Mouse (Mus musculus) left cerebral cortex, adult 9 months (tissue): ENCODE data around the gene Cemip.

Source experiments
- DNase-seq, 2 experiments: peaks; one replicate each; pipeline ENCODE4 v3.0.0; 2022; ENCODE audit warnings: low spot score in 2 of 2

The Cemip gene

DNA sequence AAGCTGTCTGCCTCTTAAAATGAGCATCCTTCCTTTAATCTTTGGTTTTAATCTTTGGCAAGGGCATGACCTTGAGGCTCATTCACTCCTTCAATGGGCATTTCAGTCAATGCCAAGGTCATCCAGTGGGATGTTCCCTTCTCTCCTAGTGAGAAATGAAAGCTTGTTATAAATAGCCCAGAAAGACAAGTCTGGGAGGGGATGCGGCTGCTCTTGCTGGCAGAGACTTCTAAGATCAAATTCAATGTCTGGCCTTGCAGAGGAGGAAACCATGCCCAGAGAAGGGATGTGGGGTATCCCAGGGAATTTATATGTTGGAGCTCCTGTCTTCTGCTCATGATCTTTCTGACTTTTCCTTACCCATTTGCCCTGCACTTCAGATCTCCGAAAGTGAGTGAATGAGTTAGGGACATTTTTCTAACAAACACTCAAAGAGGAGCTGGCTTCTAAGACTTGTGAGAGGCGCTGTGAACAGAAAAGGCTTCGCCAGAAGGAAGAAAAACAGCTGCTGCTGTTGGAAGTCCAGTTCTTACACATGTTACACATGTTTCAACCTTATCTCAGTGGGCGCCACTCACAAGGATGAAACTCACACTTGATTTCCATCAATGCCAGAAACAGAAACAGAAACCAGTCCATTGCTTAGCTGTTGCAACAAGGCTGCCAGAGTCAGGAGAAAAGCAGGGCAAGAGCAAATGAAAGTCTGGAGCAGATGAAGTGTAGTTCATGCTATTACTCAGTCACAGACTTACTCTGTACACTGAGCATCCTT lies 120.1 kb downstream of the Cemip start:
- DNase-seq = no peak

- no peak for DNase-seq
These were observed 121.1 kb downstream of the Cemip start for GRCm38 (mm10) chr7:83965181-83965580.

GRCm38 (mm10) chr7:83952511-83952910 lies 133.8 kb downstream of the Cemip start:
- no peak for DNase-seq

DNA sequence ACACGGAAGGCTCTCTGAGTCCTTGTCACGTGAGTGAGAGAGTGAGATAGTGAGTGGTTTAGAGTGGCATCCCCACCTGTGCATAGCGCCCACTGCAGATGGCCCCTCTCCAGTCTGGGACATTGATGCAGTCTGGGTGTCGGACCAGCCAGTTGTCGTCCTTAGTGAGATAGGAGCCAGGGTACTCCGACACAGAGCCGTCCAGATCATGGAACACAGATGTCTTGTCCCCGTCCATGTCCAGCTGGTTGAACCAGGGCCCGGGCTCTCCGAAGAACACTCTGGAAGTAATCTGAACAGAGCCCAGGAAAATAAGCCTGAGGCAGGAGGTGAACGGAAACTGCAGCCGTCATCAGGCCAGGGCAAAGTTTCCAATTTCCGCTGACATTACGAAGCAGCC lies 135.0 kb downstream of the Cemip start:
- no peak for DNase-seq

DNA sequence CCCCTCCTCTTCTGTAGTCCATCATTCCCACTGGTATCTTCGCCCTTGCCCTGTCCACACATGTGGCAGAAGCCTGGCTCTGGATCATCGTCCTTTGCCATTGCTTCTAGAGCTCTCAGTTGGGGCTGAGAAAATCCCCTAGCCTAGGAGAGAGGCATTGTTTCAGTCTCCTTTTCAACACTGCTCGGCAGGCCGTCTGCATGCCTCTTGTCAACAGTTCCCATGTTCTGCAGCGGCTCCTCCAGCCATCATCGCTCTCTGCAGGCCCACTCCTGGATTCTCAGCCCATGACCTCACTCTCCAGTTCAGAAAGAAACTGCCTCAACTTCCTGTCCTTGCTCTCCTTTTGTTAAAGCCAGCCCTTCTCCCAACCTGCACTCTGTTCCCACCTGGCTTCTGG lies 136.6 kb downstream of the Cemip start:
- DNase-seq = no peak

- no peak for DNase-seq
These were observed 137.6 kb downstream of the Cemip start for GRCm38 (mm10) chr7:83948743-83949142.

DNA sequence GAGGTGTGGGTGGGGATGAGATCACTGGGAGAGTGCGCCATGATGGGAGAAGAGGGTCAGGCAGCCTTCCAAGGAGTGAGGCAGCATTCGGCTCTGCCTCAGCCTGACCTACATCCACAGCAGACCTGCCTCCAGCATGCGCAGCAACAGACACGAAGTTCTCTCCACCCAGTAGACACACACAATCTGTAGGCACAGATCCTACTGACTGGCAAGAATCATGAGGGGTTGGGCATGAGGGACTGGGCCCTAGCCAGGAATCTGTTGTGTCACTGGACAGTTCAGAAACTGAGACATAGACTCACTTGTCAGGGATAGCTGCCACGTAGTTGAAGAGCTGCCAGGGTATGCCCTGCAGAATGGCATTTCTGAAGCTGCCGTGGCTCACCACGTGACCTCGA lies 144.6 kb downstream of the Cemip start:
- DNase-seq = peak; percentile 4 to 56

DNA sequence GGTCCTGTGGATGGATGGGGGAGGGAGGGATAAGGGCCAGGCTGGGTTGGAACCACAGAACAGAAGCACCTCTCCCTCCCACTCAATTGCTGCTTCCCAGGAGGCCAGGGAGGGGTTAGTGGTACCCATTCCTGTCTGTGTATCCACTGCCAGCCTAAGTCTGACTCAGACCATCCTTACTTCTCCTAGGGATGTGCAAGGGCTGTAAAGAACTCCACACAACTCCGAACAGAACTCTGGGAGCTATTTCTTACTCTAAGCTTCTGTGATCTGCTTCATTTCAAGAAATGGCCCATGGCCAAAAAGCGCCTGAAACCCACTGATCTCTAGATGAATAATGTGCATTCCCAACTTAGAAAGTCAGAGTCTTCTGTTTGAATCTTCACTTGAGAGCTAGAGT lies 146.2 kb downstream of the Cemip start:
- no peak for DNase-seq

- DNase-seq = no peak
These were observed 147.1 kb downstream of the Cemip start for GRCm38 (mm10) chr7:83939017-83939721.

DNA sequence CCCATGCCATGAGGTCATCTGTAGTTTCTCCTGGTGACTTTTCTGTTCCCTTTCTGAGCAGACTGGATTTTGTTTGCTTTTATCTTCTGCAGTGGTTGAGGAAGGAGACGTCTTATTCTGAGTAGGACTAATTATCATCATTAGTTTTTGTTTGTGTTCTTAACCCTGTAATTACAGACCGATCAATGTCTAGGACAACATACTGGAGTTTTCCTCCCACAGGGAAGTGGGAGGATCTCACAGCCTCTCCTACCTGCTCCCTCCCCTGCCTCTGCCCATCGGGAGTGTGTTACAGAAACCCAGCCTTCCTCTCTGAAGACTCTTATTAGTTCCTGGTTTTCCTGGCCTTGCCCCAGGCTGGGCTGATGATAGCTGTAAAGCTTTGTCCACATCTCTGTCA lies 164.7 kb downstream of the Cemip start:
- DNase-seq = no peak

DNA sequence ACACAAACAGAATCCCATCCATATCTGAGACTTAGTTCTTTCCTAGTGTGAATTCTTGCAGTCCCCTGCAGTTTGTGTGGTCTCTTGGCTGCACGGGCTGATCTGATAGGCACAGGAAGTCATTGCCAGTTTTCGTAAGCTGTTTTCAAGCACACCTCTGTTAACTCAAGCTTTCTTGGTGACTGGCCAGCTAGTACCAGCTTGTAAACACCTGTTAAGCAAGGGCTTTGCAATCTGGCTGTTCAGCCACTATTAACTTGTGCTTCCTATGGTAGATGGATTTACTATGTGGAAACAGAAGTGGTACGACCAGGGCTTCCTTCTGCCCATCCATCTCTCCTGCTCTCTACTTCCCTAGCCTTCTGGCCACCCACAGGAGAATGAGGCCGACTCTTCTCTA lies 166.1 kb downstream of the Cemip start:
- DNase-seq = no peak

DNA sequence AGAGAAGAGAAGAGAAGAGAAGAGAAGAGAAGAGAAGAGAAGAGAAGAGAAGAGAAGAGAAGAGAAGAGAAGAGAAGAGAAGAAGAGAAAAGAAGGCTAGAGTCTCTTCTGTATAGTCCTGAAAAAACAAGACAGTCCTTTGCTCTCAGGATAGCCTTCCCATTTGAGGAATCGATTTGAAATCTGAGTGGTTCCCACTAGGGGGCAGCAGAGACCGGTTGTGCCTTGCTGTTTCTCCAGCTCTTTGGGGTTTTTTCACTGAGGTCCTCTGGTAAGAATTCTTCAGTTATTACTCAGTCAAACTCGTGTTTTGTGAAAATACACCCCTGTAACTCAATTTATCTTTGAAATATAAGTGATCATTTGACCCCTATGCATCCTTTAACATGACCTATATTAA lies 171.7 kb downstream of the Cemip start:
- DNase-seq = peak in 1 of 2 experiments; percentile 89

DNA sequence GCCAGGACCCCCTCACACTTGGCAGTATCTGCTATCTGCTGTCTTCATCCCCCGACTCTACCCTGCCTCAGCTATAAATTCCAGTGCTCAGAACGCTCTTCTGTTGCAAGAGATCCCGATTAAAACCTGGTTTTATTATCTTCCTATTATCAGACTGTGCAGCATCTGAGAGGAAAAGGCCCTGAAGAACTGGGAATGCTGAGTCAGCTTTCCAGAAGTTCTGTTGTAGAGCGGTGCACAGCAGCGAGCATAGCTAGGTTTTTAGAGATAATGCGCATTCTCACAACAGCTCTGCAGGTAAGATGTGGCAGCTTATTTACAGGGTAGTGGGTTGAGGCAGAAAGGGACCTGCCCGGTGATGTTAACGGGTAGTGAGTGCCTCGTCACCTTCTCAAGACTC lies 172.3 kb downstream of the Cemip start:
- no peak for DNase-seq

DNA sequence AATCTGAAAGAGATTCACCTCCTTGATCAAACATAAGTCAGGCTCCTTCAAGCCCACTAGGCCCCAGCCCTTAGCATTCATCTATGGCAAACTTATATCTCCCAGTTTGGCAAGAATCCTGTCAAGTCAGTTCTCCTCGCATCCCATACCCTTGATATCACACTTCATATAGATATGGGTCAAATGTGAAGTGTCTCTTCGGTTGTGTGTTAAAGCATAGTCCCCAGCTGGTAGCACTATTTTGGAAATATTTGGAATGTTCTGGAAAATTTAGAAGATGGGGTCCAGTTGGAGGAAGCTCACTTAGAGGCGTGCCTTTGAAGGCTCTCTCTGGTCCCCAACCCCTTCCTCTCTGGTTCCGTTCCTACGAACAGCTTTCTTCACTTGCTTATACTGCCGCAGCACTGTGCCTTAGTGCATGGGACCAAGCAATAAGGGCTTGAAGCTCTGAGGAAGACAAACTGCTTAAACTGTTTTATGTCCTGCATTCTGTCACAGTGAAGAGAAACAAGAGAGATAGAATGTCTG lies 172.8 kb downstream of the Cemip start:
- no peak for DNase-seq

DNA sequence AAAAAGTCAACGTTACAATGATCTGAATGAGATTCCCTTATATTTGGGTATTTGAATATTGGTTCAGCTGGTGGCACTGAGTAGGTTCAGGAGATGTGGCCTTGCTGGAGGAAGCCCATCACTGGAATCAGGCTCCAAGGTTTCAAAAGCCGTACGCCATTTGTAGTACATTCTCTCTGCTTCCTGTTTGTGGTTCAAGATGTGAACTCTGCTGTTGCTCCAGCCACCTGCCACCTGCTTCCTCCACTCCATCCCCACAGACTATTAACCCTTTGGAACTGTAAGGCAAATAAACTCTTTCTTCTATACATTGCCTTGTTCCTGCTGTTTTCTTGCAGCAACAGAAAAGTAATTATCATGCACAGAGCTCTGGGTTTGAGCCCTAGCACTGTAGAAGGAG lies 174.4 kb downstream of the Cemip start:
- DNase-seq = no peak

- no peak for DNase-seq
These were observed 181.5 kb downstream of the Cemip start for GRCm38 (mm10) chr7:83904831-83905230.

GRCm38 (mm10) chr7:83902296-83903145 lies 183.8 kb downstream of the Cemip start:
- no peak for DNase-seq

GRCm38 (mm10) chr7:83901425-83901824 lies 184.9 kb downstream of the Cemip start:
- no peak for DNase-seq

- DNase-seq = no peak
These were observed 185.8 kb downstream of the Cemip start for GRCm38 (mm10) chr7:83900519-83900918.

DNA sequence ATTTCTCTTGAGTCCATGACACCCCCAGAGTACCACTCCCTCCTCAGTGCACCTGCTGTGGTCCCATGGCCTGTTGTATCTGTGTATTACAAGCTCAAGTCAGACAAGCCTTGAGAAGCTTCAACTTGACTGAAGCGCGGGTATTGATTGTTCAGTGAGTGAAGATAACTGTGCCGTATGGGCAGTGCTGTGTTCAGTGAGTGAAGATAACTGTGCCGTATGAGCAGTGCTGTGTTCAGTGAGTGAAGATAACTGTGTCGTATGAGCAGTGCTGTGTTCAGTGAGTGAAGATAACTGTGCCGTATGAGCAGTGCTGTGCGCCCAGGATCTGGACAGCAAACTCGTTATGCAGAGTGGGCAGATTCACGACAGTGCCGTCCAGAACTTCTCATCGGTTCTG lies 188.0 kb downstream of the Cemip start:
- no peak for DNase-seq

GRCm38 (mm10) chr7:83896077-83896740 lies 190.1 kb downstream of the Cemip start:
- no peak for DNase-seq

DNA sequence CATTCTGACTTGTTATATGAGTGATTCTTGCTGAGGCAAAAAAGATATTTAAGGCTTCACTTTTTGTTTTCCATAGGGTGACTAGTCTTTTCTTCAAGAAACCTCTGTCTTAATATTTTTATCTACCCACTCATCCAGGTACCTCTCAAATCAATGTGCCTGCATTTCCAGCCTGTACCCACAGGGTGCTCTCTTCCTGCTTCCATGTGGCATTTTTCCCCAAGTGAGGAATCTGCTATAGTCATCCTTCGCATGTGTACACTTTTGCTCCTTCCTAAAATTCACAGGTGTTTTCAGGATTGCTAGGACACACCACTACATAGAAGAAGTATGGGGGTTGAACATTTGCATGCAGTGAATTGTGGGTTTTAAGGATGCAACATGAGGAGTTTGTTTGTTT lies 192.0 kb downstream of the Cemip start:
- no peak for DNase-seq
